Mouse (Mus musculus) frontal cortex, postnatal 36 days (tissue): ENCODE data around the gene Nos3.
A peak's percentile ranks its signal among the peaks of the same experiment; 100 is the strongest.

ENCODE experiments used
- DNase-seq, 2 experiments: peaks; one replicate each; pipeline ENCODE4 v3.0.0; 2022; ENCODE audit warnings: low spot score in 2 of 2

The Nos3 gene

DNA sequence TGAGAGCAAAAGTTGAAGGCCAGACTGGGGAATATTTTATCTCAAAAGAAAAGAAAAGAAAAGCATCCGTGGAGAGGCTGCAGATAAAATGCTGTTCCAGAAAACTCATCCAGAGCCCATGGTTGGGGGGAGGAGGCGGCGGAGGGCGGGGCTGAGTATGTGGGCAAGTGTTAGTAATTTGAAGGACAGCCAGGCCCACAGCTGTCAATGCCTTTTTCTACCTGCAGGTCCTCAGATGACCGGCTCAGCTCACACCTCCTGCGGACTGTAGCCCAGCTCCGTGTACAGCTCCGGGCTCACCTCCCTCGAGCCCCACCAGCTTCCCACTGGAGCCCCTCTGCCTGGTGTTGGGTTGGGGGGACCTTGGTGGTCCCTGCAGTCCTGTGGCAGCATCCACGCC, 35.1 kb downstream of the Nos3 start:
- no peak for DNase-seq

DNA sequence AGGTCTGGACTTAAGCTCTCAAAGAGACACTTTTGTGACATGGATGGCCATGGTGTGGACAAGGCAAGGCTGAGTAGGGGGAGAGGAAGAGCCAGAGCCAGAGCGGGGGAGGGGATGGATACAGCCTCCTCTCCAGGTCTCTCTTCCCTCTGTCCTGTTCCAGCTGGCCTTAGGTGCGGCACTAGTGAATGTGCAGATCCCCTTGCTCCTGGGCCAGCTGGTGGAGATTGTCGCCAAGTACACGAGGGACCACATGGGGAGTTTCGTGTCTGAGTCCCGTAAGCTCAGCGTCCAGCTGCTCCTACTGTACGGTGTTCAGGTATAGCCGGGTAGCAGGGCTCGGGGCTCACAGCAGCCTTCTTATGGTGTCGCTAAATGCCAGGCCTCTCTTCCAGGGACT, 35.8 kb downstream of the Nos3 start:
- DNase-seq: no peak

DNA sequence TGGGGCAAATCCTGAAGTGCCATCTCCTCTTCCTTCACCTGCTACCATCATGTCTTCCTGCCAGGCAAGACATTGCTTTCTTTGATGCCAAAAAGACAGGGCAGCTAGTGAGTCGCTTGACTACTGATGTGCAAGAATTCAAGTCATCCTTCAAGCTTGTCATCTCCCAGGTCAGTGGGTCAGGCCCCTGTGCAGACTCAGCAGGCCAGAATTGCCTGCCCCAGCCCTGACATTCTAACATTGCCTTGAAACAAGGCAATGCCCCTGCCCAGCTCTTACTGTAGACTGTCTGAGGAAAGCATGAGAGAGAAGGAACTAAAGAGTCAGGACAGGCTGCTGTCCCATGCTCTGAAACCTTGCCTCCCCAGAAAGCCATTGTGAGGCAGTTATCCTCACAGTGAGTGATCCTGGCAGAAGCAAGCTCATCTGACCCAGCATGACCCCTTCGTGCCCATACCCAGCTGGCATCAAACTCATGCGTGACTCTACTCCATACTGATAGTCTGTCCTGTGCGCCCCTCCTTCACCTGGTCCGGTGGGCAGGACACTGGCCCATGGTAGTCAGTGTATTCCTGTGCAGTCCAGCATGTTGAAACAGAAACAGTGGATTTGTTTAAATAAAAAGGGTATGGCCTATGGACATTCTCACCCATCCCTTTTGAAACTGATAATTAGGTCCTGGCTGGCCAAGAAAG, 36.4 kb downstream of the Nos3 start:
- DNase-seq: no peak

DNA sequence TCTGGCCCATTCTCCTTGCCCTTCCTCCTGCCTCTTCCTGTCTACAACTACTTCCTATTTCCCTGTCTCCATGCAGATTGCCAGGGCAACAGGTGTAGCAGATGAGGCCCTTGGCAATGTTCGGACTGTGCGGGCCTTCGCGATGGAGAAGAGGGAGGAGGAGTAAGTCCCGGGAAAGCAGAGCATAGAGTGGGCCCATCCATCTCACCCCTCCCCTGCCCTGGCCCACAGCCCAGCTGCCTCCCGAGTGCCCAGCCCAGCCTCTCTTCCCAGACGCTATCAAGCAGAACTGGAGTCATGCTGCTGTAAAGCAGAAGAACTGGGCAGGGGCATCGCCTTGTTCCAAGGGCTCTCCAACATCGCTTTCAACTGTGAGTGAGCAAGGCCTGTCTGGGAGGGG, 37.4 kb downstream of the Nos3 start:
- DNase-seq: no peak

DNA sequence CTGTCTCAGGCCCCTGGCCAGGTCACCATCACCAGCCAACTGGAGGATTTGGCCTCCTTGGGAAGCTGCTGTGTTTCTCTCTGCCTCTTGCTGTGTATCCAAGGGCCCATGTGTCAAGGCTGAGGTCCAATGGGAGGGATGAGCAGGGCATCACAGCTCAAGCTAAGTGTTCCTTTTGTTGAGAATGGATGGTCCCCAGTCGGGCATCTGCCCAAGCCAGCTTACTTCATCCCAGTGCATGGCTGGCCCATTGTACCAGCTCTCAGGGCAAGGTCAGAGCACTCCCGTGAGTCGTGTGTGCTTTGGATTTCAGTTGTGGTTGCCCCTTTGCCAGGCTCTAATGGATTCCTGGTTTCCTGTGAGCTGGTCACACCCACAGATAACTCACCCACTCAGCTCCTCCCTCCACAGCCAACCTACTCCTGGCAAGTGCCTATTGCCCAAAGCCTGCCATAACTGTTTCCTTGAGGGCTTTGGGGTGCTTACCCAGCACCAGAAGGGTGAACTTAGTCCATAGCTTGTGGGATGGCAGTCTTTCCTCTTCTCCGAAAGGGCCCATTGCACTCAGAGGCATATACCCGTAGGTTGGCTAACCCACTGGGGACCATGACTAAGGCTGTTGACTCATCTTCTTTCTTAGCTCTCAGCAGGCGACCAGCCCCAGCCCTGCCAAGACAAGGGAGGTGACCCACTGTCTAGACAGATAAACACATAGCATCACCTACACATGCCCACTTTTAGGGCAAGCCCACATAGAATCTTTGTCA, 40.2 kb downstream of the Nos3 start:
- DNase-seq: no peak

DNA sequence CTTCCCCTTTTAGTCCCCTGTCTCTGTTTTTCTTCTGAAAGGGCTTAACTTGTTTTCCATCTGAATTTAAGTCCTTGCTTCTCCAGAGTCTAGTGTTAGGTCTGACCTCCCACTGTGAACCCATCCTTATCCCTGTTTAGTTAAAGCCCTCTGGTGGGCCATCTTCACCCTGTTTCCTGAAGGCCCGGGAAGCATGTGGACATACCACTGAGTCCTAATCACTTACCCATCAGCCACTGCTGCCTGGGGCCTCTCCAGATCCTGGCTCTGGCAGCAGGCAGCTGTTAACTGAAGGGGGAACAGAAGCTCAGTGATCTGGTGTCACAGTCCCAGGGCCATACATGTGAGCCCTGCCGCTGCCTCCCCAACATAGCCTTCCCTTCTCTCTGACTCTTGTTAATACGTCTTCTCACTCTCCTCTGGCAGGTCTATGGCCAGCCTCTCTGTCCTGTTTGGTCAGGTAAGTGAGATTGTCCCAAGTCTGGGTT, 40.8 kb downstream of the Nos3 start:
- no peak for DNase-seq

DNA sequence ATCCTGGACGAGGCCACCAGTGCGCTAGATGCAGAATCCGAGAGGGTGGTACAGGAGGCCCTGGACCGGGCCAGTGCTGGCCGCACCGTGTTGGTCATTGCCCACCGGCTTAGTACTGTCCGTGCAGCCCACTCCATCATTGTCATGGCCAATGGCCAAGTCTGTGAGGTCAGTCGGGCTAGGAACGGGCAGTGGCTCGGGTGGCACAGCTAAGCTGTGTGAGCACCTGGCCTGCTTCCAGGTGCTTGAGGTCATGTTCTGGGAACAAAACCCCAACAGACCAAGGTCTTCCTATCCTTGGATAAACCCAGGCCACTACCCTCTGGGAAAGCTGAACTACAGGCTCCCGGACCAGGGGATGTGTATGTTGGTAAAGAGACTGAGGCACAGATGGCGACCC, 44.0 kb downstream of the Nos3 start:
- no peak for DNase-seq

DNA sequence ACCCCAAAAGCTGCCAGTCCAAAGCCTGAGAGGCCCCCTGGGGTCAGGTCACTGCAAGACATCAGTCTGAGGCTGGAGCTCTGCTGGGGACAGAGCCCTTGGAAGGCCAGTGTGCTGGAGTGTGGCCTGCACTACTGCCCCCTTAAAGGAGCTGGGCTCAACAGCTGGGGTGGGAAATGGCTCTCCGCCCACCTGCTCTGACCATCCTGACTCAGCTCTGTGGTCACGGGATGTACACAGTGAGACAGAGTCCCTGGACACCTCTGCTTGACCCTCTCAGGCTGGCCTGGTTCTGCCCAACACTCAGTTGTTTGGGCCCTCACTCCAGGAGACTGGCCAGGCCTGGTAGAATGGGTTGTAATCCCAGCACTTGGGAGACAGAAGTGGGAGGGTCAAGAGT, 44.9 kb downstream of the Nos3 start:
- DNase-seq: no peak

DNA sequence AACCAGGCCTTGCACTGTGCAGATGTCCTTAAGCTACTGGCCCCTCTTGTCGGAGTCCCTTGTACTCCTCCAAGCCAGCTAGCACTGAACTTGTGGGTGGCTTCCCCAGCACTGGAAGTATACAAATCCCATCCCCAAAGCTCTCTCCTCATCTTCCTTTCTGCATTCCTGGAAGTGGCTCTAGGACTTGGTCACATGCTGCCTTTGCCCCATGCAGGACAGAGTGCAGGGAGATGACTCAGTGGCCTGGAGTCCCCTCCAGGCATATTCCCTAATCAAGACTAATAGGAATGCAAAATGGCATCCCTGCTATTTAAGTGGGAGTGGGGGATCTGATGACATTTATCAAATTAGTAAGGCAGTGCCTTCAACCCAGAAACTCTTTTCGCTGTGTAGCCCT, 47.5 kb downstream of the Nos3 start:
- DNase-seq: no peak

DNA sequence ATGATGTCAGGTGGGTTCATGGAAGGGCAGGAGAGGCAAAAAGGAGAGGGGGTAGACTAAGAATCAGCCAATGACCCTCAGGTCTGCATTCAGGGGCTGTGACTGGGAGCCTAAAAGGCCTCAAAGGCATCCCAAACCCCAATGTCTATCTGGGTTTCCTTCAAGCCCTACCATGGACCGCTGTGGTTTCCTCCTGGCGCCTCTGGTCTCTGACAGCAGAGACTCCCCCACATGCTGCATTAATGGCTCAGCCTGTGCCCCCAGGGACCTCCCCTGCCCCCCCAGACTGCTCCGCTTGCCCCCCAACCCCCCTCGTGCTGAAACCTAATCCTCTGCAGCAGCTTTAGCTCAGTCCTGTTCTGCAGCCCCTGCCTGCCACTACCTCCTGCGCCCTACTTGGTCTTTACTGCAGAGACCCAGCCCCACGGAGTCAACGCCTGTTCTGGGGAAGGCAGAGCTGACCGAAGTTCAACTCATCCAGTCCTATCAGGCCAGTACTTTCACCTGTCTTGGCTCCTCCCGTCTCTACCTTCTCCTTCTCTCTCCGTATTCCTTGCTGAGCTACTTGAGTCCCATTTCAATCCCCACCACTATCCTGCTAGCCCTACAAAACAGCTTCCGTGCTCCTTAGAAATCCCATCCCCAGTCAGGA, 48.6 kb downstream of the Nos3 start, which contains the start of gene Asic3:
Asic3 (plus strand) TSS at position 351 of the 652 bp plus-strand sequence.
- no peak for DNase-seq

DNA sequence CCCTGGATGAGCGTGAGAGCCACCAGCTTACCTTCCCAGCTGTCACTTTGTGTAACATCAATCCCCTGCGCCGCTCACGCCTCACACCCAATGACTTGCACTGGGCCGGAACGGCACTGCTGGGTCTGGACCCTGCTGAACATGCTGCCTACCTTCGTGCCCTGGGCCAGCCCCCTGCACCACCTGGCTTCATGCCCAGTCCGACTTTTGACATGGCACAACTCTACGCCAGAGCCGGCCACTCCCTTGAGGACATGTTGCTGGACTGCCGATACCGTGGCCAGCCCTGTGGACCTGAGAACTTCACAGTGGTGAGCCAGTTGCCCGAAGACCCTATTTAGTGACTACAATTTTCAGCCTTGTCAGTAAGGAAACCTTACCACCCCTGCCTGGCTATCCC, 49.3 kb downstream of the Nos3 start:
- no peak for DNase-seq

DNA sequence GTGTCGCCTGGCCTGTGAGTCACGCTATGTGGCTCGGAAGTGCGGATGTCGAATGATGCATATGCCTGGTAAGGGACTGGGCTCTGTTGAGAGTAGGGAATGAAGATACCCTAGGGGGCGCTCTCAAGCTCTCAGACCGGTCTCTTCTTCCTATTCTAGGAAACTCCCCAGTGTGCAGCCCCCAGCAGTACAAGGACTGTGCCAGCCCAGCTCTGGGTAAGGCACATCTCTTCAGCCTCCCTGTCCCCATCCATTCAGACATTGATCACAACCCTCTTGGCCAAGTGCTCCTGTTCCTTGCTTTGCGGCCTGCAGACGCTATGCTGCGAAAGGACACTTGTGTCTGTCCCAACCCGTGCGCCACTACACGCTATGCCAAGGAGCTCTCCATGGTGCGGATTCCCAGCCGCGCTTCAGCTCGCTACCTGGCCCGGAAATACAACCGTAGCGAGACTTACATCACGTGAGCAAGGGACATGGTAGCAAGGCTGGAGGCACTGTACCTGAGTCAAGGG, 51.7 kb downstream of the Nos3 start:
- peak in 1 of 2 experiments; percentile 78 for DNase-seq

DNA sequence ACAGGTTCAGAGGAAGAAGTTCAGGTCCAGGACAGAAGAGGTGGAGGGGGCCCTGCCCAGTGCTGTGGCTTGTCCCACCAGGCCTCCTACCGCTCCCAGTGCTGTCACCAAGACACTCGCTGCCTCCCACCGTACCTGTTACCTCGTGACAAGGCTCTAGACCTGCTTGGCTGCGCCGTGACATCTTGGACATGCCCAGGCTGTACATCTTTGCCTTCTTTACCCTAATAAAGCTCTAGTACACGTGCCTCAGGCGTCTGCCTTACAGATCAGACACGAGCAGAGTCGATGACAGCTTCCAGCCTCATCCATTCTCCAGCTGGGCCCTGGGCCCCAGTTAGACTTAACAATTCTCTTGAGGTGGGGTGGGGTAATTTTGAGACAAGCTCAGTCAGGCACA, 53.0 kb downstream of the Nos3 start:
- no peak for DNase-seq

DNA sequence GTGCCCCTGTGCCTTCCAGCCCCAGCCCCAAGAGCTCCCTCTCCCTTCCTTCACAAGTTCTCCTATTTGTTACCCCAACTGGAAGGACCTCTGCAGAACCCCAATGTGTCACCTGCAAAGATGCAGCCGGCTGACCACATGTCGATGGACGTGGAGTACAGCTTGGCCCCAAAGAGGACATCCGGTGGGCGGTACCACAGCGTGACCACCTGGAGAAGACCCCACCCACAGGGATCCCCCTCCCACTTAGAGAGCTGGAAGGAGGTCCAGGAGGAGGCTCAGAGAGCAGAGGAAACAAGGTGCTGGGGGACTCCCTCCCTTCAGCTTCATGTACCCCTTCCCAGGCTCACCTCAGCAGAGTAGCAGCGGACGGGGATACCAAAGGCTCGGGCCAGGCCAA, 55.8 kb downstream of the Nos3 start:
- DNase-seq: no peak

DNA sequence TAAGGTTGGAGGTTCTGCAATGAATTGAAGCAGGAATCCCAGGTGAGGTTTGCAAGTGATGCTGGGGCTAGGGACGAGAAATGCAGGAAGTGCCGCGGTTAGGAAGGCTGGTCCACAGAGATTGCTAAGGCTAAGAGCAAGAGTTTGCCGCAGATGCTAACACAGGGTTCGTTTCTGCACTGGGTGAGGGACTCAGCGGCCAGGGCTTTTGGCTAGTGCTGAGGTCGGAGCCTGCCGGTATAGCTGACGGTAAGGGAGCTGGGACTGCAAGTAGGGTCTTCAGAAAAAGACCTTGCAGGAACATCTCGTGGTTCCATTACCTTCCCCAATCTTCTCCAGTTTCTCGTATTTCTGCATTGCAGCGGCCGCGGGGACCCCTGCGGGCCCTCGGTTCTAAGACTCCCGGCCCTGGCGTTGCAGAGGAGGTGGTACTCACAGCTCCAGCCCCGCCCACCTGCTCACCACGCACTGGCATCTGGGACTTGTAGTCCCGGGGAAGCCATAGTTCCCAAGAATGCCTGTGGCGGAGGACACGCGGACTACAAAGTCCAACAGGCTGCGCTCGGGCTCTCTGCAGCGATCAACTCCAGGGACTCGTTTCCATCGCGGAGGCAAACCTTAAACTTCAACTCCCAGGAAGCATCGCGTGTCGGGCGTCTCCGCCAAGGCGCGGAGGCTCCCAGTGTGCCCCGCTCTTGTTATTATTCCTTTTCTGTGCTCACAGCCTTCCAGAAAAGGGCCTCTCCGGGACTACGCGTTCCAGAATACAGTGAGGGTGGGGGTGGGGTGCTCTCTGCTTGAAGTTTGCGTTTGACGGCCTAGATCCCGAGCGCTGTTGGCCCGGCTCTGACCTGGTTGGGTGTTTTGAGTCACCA, 58.8 kb downstream of the Nos3 start, which contains the start of the genes Cdk5 and Slc4a2:
Cdk5 (minus strand) TSS at position 402 of the 875 bp plus-strand sequence.
Slc4a2 (plus strand) TSS at position 709 of the 875 bp plus-strand sequence.
- DNase-seq: peak; percentile 99 to 100

DNA sequence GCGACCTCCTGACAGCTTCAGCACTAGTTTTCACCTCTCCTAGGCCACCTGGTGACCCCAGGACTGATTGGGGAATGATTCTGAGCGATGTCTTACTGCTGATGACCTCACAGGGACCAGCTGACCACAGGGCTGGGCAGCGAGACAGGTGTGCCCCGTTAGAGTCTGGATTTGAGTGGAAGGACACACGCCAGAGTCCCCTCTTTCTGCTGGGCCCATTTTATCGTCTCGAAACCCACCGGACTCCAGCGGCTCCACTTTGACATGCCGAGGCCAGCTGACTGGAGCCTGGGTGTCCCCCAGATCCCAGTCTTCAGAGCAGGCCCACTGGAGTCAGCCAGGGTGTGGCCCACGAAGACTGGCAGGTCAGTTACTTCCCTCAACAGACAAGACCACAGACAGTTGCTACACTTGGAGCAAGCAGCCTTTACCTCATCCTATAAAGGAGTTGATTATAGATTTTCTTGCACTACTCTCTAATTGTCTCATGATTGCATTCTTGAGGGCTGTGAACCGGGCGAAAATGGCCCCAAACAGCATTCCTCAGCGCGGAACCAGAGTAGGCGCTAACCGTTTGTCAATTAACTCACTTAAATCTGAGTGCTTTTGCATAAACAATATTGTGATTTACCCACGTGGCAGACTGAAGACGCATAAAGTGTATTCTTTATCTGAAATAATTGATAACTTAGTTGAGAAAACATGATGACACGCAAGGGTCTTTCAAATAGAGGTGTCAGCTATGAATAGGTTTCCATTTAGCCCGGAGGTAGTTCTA, 59.6 kb downstream of the Nos3 start:
- DNase-seq: no peak

DNA sequence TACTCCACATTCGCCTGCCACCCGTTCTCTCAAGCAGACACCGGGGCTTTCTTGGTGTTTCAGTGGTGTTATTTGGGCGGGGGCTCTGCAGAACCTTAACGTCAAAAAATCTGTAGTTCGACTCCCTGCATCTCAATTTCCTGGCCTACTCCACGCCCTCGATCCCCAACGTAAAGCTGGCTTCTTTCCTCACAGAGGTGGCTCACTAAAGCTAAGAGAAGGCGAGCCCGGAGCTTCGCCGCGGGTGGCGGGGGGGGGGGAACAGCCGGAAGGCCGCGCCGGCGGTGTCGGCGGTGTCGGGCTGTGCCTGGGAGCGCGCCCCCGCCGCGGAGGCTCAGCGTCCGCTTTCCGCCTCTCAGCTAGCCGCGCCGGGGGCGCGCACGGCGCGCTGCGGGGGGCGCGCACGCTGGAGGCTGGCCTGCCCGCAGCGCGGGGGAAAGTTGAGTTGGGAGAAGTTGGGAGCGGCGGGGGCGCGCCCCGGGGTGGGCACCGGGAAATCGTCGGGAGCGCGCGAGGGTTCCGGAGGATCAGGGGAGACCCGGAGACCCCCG, 60.3 kb downstream of the Nos3 start:
- peak in 1 of 2 experiments; percentile 59 for DNase-seq

DNA sequence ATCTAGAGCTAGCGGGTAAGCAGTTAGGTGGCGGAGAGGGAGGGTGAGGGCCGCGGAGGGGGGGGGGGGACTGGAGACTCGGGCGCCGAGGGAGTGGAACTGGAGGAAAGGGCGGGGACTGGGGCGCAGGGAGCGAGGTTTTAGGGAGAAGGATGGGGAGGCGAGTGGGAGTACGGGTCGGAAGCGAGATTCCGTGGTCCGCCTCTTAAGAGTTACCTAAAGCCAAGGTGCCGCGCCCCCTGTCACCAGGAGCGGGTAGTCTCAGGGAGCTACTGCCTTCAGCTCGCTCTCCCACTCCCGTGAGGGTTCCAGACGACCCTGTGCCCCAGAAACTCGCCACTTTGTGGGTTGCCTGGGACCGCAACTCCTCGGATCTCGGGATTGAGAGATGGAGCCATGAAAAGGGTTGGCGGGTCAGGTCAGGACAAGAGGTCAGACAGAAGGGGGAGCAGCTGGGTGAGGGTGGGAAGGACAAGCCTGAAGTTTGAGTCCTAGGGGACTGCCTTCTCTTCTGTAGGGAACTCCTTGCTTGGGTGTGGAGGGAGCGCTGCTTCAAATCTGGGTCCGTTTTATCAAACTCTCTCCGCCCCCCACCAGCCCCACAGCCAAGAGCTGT, 60.9 kb downstream of the Nos3 start:
- no peak for DNase-seq

DNA sequence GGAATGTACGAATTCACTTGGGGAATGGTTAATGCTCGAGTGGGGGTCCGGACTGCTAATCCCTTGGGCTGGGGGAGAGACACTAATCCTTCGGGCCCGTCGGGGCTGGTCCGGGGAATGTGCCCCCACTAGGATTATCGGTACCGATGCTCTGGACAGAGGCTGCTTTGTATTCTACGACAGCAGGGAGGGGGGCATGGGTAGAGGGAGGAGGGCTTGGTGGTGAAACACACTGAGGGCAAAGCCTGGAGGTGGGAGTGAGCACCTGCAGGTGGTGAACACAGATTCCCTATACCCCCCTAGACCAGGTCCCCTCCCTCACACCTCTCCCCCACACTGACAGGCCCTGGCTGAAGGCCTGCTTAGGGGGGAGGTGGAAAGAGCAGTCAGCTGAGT, 61.4 kb downstream of the Nos3 start:
- no peak for DNase-seq
